In the genomic region with DNA sequence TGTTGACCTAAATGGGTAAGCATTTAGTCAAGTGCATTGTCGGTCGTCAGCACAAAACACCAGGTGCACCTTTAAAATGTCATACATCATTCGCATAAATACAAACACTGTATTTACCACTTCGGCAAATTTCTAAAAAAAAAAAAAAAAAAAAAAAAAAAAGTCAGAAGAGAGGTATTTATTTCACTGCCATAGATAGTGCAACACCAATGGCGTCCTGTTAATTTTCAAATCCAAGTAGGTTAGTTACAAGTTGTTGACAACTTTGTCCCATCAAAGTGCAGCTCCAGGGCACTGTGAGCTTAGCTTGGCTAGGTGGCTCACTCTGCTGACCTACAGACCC, we compare ENCODE assay signal across 9 mouse cellular contexts. TPM values are rescaled to one million over a fixed set of nuclear protein-coding genes. Genes with fewer than 3 reads are reported as not detected.
A peak's percentile ranks its signal among the peaks of the same experiment; 100 is the strongest.
DNase-seq lines count a peak whose midpoint lies in the region; ATAC-seq and TF ChIP-seq lines count a peak whose summit lies in the region.
"Had no signal": no experiment of that assay in that cellular context is flagged by ENCODE, and none has a peak within 500 bp of the region (broad histone marks: within the 10 kb centered on the region; RNA-seq: fewer than 3 reads in every experiment).

No protein-coding gene starts in this region.

- in situ Hi-C loops in ES-E14 (cut with MboI; ENCODE audit: low sequenced_read_pairs in 2 of 2, unreplicated experiment in 2 of 2) = no loop called here

- no peak for ATAC-seq in heart, embryonic 14.5 days (ENCODE audit: insufficient number of reproducible peaks, insufficient read depth, low FRiP score, low read depth)
- ATAC-seq in forebrain, postnatal 0 days = no peak

- H3K36me3 ChIP-seq in heart, embryonic 14.5 days (ENCODE audit: control insufficient read depth, insufficient read depth, low read length) = 0 out of 2 replicates have a peak, but pooled peaks cover 3% of the 10 kb centered on the region
- no peaks in the 10 kb centered on the region; the same call in 1 of the 2 replicates for H3K36me3 ChIP-seq in ES-E14 (ENCODE audit: control insufficient read depth, insufficient read depth, low read length, poor library complexity, severe bottlenecking)
- H3K36me3 ChIP-seq in forebrain, postnatal 0 days (ENCODE audit: insufficient read depth) = no peaks in the 10 kb centered on the region
- no peaks in the 10 kb centered on the region for H3K36me3 ChIP-seq in macrophage (ENCODE audit: inconsistent target)

- H3K27me3 ChIP-seq in heart, embryonic 14.5 days (ENCODE audit: control insufficient read depth, insufficient read depth, low read length) = no peaks in the 10 kb centered on the region
- H3K27me3 ChIP-seq in forebrain, postnatal 0 days (ENCODE audit: insufficient read depth, low read length) = no peaks in the 10 kb centered on the region

- peak overlapping the region; percentile 93 to 98 for H3K27ac ChIP-seq in heart, embryonic 14.5 days (replicated peaks in 1 of 2; ENCODE audit: control insufficient read depth in 1 of 2, insufficient read depth in 1 of 2, low read depth in 2 of 2, low read length in 2 of 2)
- H3K27ac ChIP-seq in ES-E14 (ENCODE audit: insufficient read depth, low read depth, low read length, poor library complexity, severe bottlenecking) = peak overlapping the region; percentile 79
- H3K27ac ChIP-seq in forebrain, postnatal 0 days (ENCODE audit: low read depth, low read length) = peak overlapping the region; percentile 75
- peak overlapping the region; percentile 35 for H3K27ac ChIP-seq in macrophage

- no peaks in the 10 kb centered on the region for H3K9me3 ChIP-seq in heart, embryonic 14.5 days (ENCODE audit: control insufficient read depth, low read length)
- no peaks in the 10 kb centered on the region for H3K9me3 ChIP-seq in ES-E14 (ENCODE audit: control insufficient read depth, insufficient read depth, low read depth, low read length)
- no peaks in the 10 kb centered on the region for H3K9me3 ChIP-seq in forebrain, postnatal 0 days (ENCODE audit: low read length)

- DNase-seq in heart, postnatal 10 days = no peak
- no peak for DNase-seq in ES-E14 (ENCODE audit: low read depth, low spot score)
- no peak for DNase-seq in forebrain, postnatal 0 days
- DNase-seq in retina, embryonic 14.5 days (ENCODE audit: low spot score) = no peak
- no peak for DNase-seq in spleen, postnatal 36 days (ENCODE audit: low spot score in 2 of 2)
- DNase-seq in ovary, postnatal 10 days (ENCODE audit: low spot score) = no peak

- H3K79me2 ChIP-seq in macrophage (ENCODE audit: inconsistent target) = peaks cover 42% of the 10 kb centered on the region

- H3K4me2 ChIP-seq in heart, embryonic 14.5 days (ENCODE audit: low read length) = peak overlapping the region; percentile 72
- peak overlapping the region; percentile 65 for H3K4me2 ChIP-seq in forebrain, postnatal 0 days (ENCODE audit: low read depth)

- peak overlapping the region; percentile 79 for H3K9ac ChIP-seq in heart, embryonic 14.5 days (ENCODE audit: low read length)
- H3K9ac ChIP-seq in ES-E14 (ENCODE audit: insufficient read depth, low read depth, low read length, poor library complexity, severe bottlenecking) = peak overlapping the region; percentile 51
- peak overlapping the region; percentile 74 for H3K9ac ChIP-seq in forebrain, postnatal 0 days

- H3K4me1 ChIP-seq in heart, embryonic 14.5 days (ENCODE audit: control insufficient read depth in 2 of 2, insufficient read depth in 2 of 2, low read length in 2 of 2) = peaks cover 0 to 15% of the 10 kb centered on the region in 2 experiments; a peak in 2 of 4 replicates
- peaks cover 0 to 5% of the 10 kb centered on the region in 2 experiments; a peak in 1 of 4 replicates for H3K4me1 ChIP-seq in ES-E14 (ENCODE audit: control insufficient read depth in 2 of 2, insufficient read depth in 2 of 2, low read length in 2 of 2, poor library complexity in 1 of 2)
- peaks cover 13% of the 10 kb centered on the region; the same call in 1 of the 2 replicates for H3K4me1 ChIP-seq in forebrain, postnatal 0 days (ENCODE audit: insufficient read depth)

- H3K4me3 ChIP-seq in heart, embryonic 14.5 days (ENCODE audit: control insufficient read depth in 1 of 2, insufficient read depth in 1 of 2, low read depth in 1 of 2, low read length in 2 of 2) = peak overlapping the region; percentile 78 to 91
- H3K4me3 ChIP-seq in ES-E14 (ENCODE audit: insufficient read depth in 1 of 2, low read depth in 1 of 2, low read length in 2 of 2, poor library complexity in 1 of 2, severe bottlenecking in 1 of 2) (peak overlapping the region; percentile 62 to 67), macrophage (ENCODE audit: inconsistent target) (peak overlapping the region; percentile 41)
- peak overlapping the region; percentile 61 for H3K4me3 ChIP-seq in forebrain, postnatal 0 days (ENCODE audit: low read depth, low read length)

- WGBS in heart, embryonic 14.5 days = 20% methylated on average over 5 of the region's 5 CpGs
- 14% methylated on average over 5 of the region's 5 CpGs for WGBS in forebrain, postnatal 0 days
- WGBS in macrophage (ENCODE audit: missing documents) = 26% methylated on average over 5 of the region's 5 CpGs

- TF ChIP-seq CTCF in forebrain, postnatal 0 days (IDR thresholded peaks at IDR 0.05; ENCODE audit: low read depth) = no peak

- intact Hi-C loops in heart, postnatal 10 days (cut with DNase I) = loop anchor here (2.0 to 5.0 kb wide), 2 partner anchors 105 to 126 kb away; a partner anchor contains a TSS

TF ChIP-seq in ES-E14, 5 proteins besides CTCF, POLR2A, EP300 and RAD21:
- TF ChIP-seq HCFC1 (IDR thresholded peaks at IDR 0.05; ENCODE audit: borderline replicate concordance, insufficient read depth, low read length) (no peak), ZNF384 (IDR thresholded peaks at IDR 0.05; ENCODE audit: low read depth, low read length) (peak; percentile 87)

RNA-seq across cellular contexts. Expression of a gene that starts 0.5 kb away (rescaled TPM):
- polyA plus RNA-seq in heart, embryonic 14.5 days (2014; fragmentation: Nextera tagmentation; extraction: Ambion mirVana) = 24.9 and 25.9 TPM in 2 replicates
- 10 to 100 TPM; 13.2 to 14.0 TPM for total RNA-seq in heart, postnatal 10 days (2021)
- total RNA-seq in ES-E14 (2012; rRNA removed) = 19.7 and 21.2 TPM in 2 replicates
- total RNA-seq in forebrain, postnatal 0 days (2014; rRNA removed) = 24.3 and 24.7 TPM in 2 replicates
- 13.3 and 16.2 TPM in 2 replicates for polyA plus RNA-seq in forebrain, postnatal 0 days (2015; fragmentation: Nextera tagmentation; extraction: Ambion mirVana)
- 10 to 100 TPM in 11 of 26 experiments, 1 to 10 TPM in 15; 1.3 to 18.4 (median 8.4) TPM for total RNA-seq in macrophage (2018; cell fraction: chromatin; rRNA removed)
- 10 to 100 TPM in 24 of 26 experiments, 1 to 10 TPM in 2; 8.2 to 20.1 (median 13.6) TPM for total RNA-seq in macrophage (2018; cell fraction: cytosol; rRNA removed)
- 10 to 100 TPM in 17 of 26 experiments, 1 to 10 TPM in 9; 3.0 to 33.3 (median 12.2) TPM for total RNA-seq in macrophage (2018; cell fraction: nucleus; rRNA removed)
- 8.4 to 14.0 TPM (median 9.2 TPM) in 3 replicates for polyA plus RNA-seq in macrophage (2018)

RNA-seq across cellular contexts. Expression of a gene that starts 24.0 kb away (rescaled TPM):
- 0.86 and 1.2 TPM in 2 replicates for polyA plus RNA-seq in heart, embryonic 14.5 days (2014; fragmentation: Nextera tagmentation; extraction: Ambion mirVana)
- total RNA-seq in heart, postnatal 10 days (2021) = under 1 TPM; 0.74 to 0.96 TPM
- total RNA-seq in ES-E14 (2012; rRNA removed) = 22.0 TPM in 2 replicates
- 10.2 and 13.5 TPM in 2 replicates for total RNA-seq in forebrain, postnatal 0 days (2014; rRNA removed)
- polyA plus RNA-seq in forebrain, postnatal 0 days (2015; fragmentation: Nextera tagmentation; extraction: Ambion mirVana) = 3.9 and 6.1 TPM in 2 replicates
- under 1 TPM in 3 of 26 experiments, not detected in 23; 0.08 to 0.35 (median 0.11) TPM for total RNA-seq in macrophage (2018; cell fraction: chromatin; rRNA removed)
- under 1 TPM in 21 of 26 experiments, not detected in 5; 0.04 to 0.47 (median 0.14) TPM for total RNA-seq in macrophage (2018; cell fraction: cytosol; rRNA removed)
- total RNA-seq in macrophage (2018; cell fraction: nucleus; rRNA removed) = under 1 TPM in 2 of 26 experiments, not detected in 24; 0.17 to 0.44 TPM
- polyA plus RNA-seq in macrophage (2018) = not detected in 3 replicates
- total RNA-seq: common myeloid progenitor, adult 5-6 weeks had no signal

RNA-seq across cellular contexts. Expression of a gene that starts 53.8 kb away (rescaled TPM):
- polyA plus RNA-seq in heart, embryonic 14.5 days (2014; fragmentation: Nextera tagmentation; extraction: Ambion mirVana) = 15.8 and 16.9 TPM in 2 replicates
- total RNA-seq in heart, postnatal 10 days (2021) = 1 to 10 TPM; 1.8 to 3.5 TPM
- total RNA-seq in ES-E14 (2012; rRNA removed) = 38.2 and 45.2 TPM in 2 replicates
- 2.2 and 3.0 TPM in 2 replicates for total RNA-seq in forebrain, postnatal 0 days (2014; rRNA removed)
- polyA plus RNA-seq in forebrain, postnatal 0 days (2015; fragmentation: Nextera tagmentation; extraction: Ambion mirVana) = 2.4 and 2.5 TPM in 2 replicates
- 10 to 100 TPM in 1 of 26 experiments, 1 to 10 TPM in 18, under 1 TPM in 6, not detected in 1; 0.25 to 11.1 (median 2.9) TPM for total RNA-seq in macrophage (2018; cell fraction: chromatin; rRNA removed)
- 1 to 10 TPM; 1.2 to 7.2 (median 3.0) TPM for total RNA-seq in macrophage (2018; cell fraction: cytosol; rRNA removed)
- total RNA-seq in macrophage (2018; cell fraction: nucleus; rRNA removed) = 10 to 100 TPM in 1 of 26 experiments, 1 to 10 TPM in 21, under 1 TPM in 4; 0.51 to 11.6 (median 2.7) TPM
- polyA plus RNA-seq in macrophage (2018) = 3.6 to 12.2 TPM (median 8.5 TPM) in 3 replicates

RNA-seq across cellular contexts. Expression of a gene that starts 54.2 kb away (rescaled TPM):
- 8.4 and 10.3 TPM in 2 replicates for polyA plus RNA-seq in heart, embryonic 14.5 days (2014; fragmentation: Nextera tagmentation; extraction: Ambion mirVana)
- 1 to 10 TPM; 2.6 to 4.6 TPM for total RNA-seq in heart, postnatal 10 days (2021)
- 1.3 and 2.0 TPM in 2 replicates for total RNA-seq in ES-E14 (2012; rRNA removed)
- total RNA-seq in forebrain, postnatal 0 days (2014; rRNA removed) = 36.7 and 37.2 TPM in 2 replicates
- polyA plus RNA-seq in forebrain, postnatal 0 days (2015; fragmentation: Nextera tagmentation; extraction: Ambion mirVana) = 41.4 and 51.2 TPM in 2 replicates
- 1 to 10 TPM in 19 of 26 experiments, under 1 TPM in 6, not detected in 1; 0.27 to 9.7 (median 3.7) TPM for total RNA-seq in macrophage (2018; cell fraction: chromatin; rRNA removed)
- 1 to 10 TPM; 1.3 to 6.7 (median 4.3) TPM for total RNA-seq in macrophage (2018; cell fraction: cytosol; rRNA removed)
- total RNA-seq in macrophage (2018; cell fraction: nucleus; rRNA removed) = 10 to 100 TPM in 3 of 26 experiments, 1 to 10 TPM in 21, under 1 TPM in 2; 0.79 to 12.0 (median 3.6) TPM
- polyA plus RNA-seq in macrophage (2018) = 4.7 to 8.1 TPM (median 5.0 TPM) in 3 replicates

Comparison
In these comparisons a context has a peak if more than half of its experiments do, and no peak if none do; other contexts are left out.
1. H3K27ac ChIP-seq: peak in every context shown above with its lines; median percentile 96 in heart, embryonic 14.5 days; 79 in ES-E14; 75 in forebrain, postnatal 0 days; 35 in macrophage.